Mouse (Mus musculus) cerebellum, postnatal 14 days (tissue): Measurements from ENCODE around the gene 2310079G19Rik.

Experiments
- DNase-seq, 2 experiments: peaks; one replicate each; pipeline ENCODE4 v3.0.0; 2021; ENCODE audit warnings: mixed read lengths in 2 of 2

Gene 2310079G19Rik

GRCm38 (mm10) chr16:88627566-88627965, at the start of gene 2310079G19Rik:
TSS of gene 2310079G19Rik (minus strand) at chr16:88627666.
- DNase-seq, result no peak

- no peak for DNase-seq
These were observed 44.1 kb upstream of the 2310079G19Rik start, which contains the start of gene Krtap27-1 for GRCm38 (mm10) chr16:88671571-88671970. TSS of gene Krtap27-1 (minus strand) at chr16:88671671.

- peak; percentile 30 to 32 for DNase-seq
These were observed 30.0 kb upstream of the 2310079G19Rik start for GRCm38 (mm10) chr16:88657426-88657825.

- DNase-seq, result no peak
These were observed 24.5 kb upstream of the 2310079G19Rik start for GRCm38 (mm10) chr16:88651952-88652351.

GRCm38 (mm10) chr16:88651082-88651481, 23.6 kb upstream of the 2310079G19Rik start:
- DNase-seq, result no peak

- no peak for DNase-seq
These were observed 19.9 kb upstream of the 2310079G19Rik start, which contains the start of gene Krtap26-1 for GRCm38 (mm10) chr16:88647358-88647846. TSS of gene Krtap26-1 (minus strand) at chr16:88647796.

- DNase-seq, result no peak
These were observed 19.1 kb upstream of the 2310079G19Rik start for GRCm38 (mm10) chr16:88646366-88647111.

- DNase-seq, result no peak
These were observed 12.6 kb upstream of the 2310079G19Rik start for GRCm38 (mm10) chr16:88640053-88640452.

GRCm38 (mm10) chr16:88635142-88635541, 7.7 kb upstream of the 2310079G19Rik start:
- DNase-seq, result peak; percentile 29 to 39

- DNase-seq, result no peak
These were observed 4.0 kb upstream of the 2310079G19Rik start for GRCm38 (mm10) chr16:88631474-88631873.

GRCm38 (mm10) chr16:88612712-88613111, 14.8 kb downstream of the 2310079G19Rik start:
- no peak for DNase-seq

GRCm38 (mm10) chr16:88611922-88612321, 15.5 kb downstream of the 2310079G19Rik start, which contains the start of gene Krtap24-1:
TSS of gene Krtap24-1 (minus strand) at chr16:88612279.
- peak in 1 of 2 experiments; percentile 6 for DNase-seq

- DNase-seq, result no peak
These were observed 22.9 kb downstream of the 2310079G19Rik start for GRCm38 (mm10) chr16:88604570-88604969.

GRCm38 (mm10) chr16:88602464-88602863, 25.0 kb downstream of the 2310079G19Rik start:
- no peak for DNase-seq

GRCm38 (mm10) chr16:88600303-88600702, 27.2 kb downstream of the 2310079G19Rik start:
- no peak for DNase-seq

- no peak for DNase-seq
These were observed 27.8 kb downstream of the 2310079G19Rik start for GRCm38 (mm10) chr16:88599504-88600237.

- peak; percentile 3 to 5 for DNase-seq
These were observed 34.7 kb downstream of the 2310079G19Rik start for GRCm38 (mm10) chr16:88592758-88593157.

- no peak for DNase-seq
These were observed 44.1 kb downstream of the 2310079G19Rik start for GRCm38 (mm10) chr16:88583338-88583737.
